Mouse (Mus musculus) C2C12 (cell line): ENCODE data around the gene Casq1.

ENCODE experiments used
- CEBPB ChIP-seq: IDR thresholded peaks from one replicate; pipeline ENCODE4 v1.6.1; 2011; ENCODE audit warnings: low read depth, mild to moderate bottlenecking, control low read depth, moderate library complexity
- CTCF ChIP-seq: IDR thresholded peaks from one replicate; pipeline ENCODE4 v1.5.1; 2011; ENCODE audit not compliant: control insufficient read depth, insufficient read depth, insufficient read length
- MAX ChIP-seq: IDR thresholded peaks from one replicate; pipeline ENCODE4 v1.6.1; 2011; ENCODE audit warnings: mild to moderate bottlenecking, control low read depth
- USF1 ChIP-seq: IDR thresholded peaks from one replicate; pipeline ENCODE4 v1.6.1; 2011; ENCODE audit warnings: low read depth, mild to moderate bottlenecking, control low read depth, moderate library complexity

- no peak for TF ChIP-seq MAX
- TF ChIP-seq CTCF = peak; percentile 61
- no peak for TF ChIP-seq USF1
- no peak for TF ChIP-seq CEBPB
These were observed 2.5 kb downstream of the Casq1 start for GRCm38 (mm10) chr1:172217148-172217547.
